Mouse (Mus musculus) mammary gland, adult 2 months (tissue): ENCODE data around the gene Yipf7. TPM values are rescaled to one million over a fixed set of nuclear protein-coding genes. Genes with fewer than 3 reads are reported as not detected.

ENCODE experiments used
- polyA plus RNA-seq: library from polyadenylated mRNA; depleted of rRNA; stranded (reverse); fragments of >200 nt; gene quantifications from 2 replicates; pipeline ENCODE4 v1.2.3, GENCODE M21; 2012; ENCODE audit warnings: low replicate concordance; rRNA removed

The Yipf7 gene
- polyA plus RNA-seq = 32.9 TPM in 1 of 2 replicates, not detected in the other

DNA sequence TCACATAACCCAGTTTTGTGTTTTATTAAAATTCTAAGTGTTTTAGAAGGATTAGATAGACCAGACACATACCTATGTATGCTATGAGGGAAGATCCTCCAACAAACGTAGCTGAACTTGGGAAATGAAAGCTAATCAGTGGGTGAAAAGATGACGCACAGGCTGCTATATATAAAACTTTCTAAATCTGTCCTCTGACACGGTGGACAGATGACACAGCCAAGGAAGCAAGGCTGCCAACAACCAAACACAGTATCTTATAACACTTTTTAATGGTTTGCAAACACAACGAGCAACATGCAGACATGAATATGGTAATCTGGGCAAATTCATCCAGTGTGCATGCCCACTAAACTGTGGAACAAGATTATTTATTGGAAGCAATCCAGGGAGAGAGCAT lies at the start of gene Yipf7:
Yipf7 (minus strand) TSS at position 160 of the 400 bp plus-strand sequence.

DNA sequence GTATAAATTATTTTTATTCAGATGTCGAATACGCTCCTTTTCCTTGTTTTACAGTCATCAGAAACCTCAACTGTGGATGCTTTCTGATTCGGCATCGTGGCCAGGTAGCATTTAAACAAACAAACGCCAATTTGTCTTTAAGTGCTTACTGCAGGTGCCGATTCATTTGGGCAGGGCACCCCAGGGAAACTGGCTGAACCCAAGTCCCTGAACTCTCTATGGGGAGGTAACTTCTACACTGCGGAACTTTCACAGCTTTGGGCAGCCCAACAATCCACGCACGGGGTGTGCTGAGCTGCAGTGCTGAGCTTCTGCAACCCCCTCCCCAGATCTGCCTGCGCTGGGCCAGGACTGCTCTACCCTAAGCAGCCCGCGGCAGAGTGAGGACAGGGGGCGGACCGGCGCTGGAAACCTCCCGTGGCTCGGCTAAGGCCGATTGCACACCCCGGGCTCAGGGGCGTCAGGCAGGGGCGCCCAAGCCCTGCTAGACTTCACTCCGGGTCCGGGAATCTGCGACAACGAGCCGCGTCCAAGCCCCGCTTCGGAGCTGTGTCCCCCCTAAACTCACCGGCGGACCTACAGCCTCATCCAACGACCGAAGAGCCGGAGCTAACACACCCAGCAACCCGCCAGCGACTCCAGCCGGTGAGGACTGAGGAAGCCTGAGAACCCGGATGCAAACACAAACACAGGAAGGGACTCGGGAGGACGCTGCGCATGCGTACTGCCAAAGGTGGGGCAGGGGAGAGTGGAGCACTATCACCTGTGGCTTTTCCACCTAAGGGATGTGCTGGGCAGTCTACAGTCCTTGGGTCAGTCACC lies 49.4 kb upstream of the Yipf7 start, which contains the start of gene Gnpda2:
Gnpda2 (minus strand) TSS at position 701 of the 822 bp plus-strand sequence.

DNA sequence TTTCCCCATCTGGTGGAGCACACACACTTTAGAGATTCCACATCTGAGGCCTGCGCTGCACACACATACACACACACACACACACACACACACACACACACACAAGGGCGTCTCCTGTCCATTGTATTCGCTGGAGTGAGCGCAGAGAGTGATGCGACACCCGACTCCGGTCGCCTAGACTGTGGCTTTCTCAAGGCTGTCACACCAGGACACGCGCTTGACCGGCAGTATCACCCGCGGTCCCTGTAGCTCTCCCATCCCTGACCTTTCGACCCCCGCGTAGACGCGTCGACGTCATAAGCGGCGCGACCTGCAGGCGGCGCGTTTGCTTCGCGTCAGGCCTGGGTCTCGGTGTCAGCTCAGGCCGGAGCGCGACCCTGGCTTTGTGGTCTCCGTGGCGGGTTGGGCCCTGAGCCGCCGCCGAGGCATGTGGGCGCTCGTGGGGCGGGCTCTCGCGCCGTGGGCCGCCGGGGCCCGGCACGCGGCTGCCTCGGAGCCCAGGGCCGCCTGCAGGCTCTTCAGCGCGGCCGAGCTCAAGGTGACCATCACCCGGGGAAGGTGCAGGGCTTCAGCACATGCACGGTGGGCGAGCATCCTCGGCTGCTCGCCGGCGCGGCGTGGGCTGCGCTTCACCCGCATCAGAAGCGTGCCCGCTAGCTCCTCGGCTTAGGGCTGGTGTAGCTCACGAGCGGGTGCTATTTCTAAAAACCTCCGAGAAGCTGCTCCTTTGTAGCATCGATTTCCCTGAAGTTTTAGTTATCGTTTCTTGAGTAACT lies 14.4 kb upstream of the Yipf7 start, which contains the start of gene Guf1:
Guf1 (plus strand) TSS at position 296 of the 776 bp plus-strand sequence.

Other genes with a start within 250 kb of the Yipf7 start
- 0.04 and 0.56 TPM in 2 replicates for gene Kctd8, start 201.0 kb downstream of the Yipf7 start, polyA plus RNA-seq
- 6.2 and 6.6 TPM in 2 replicates for gene Guf1, start 14.3 kb upstream of the Yipf7 start, polyA plus RNA-seq
- gene Gnpda2, start 49.7 kb upstream of the Yipf7 start, polyA plus RNA-seq = 7.4 and 9.6 TPM in 2 replicates